Mouse (Mus musculus) C2C12 (cell line): ENCODE results near the gene Aars.

Experiments
- CTCF ChIP-seq: IDR thresholded peaks from one replicate; pipeline ENCODE4 v1.5.1; 2011; ENCODE audit not compliant: control insufficient read depth, insufficient read depth, insufficient read length
- MYOG ChIP-seq: IDR thresholded peaks from one replicate; pipeline ENCODE4 v1.6.1; 2011; ENCODE audit not compliant: control insufficient read depth, insufficient read length; ENCODE audit errors: extremely low read depth
- USF1 ChIP-seq: IDR thresholded peaks from one replicate; pipeline ENCODE4 v1.6.1; 2011; ENCODE audit warnings: low read depth, mild to moderate bottlenecking, control low read depth, moderate library complexity

GRCm38 (mm10) chr8:111029589-111029988 lies 3.4 kb upstream of the Aars start:
- TF ChIP-seq CTCF (no peak), USF1 (no peak), MYOG (no peak)
